Mouse (Mus musculus) forebrain, embryonic 11.5 days (tissue): Measurements from ENCODE around the gene Nop14. TPM values are rescaled to one million over a fixed set of nuclear protein-coding genes. Genes with fewer than 3 reads are reported as not detected.

ENCODE experiments used
- ATAC-seq: fragments of 200-750 bp; cut with Nextera tagmentation; replicated peaks from 2 replicates; pipeline ENCODE4 v1.8.0; 2017; ENCODE audit warnings: moderate TSS enrichment; ENCODE audit not compliant: low FRiP score
- DNase-seq: peaks from one replicate; pipeline ENCODE4 v3.0.0-alpha.2; 2017; ENCODE audit warnings: low spot score
- H3K27ac ChIP-seq: fragments of 300-500 bp; sonication (generic); 2 replicates; pipeline ENCODE4 v1.5.1; 2014; ENCODE audit warnings: low read depth, low read length
- H3K27me3 ChIP-seq: fragments of 300-500 bp; sonication (generic); 2 replicates; pipeline ENCODE4 v1.6.1; 2014; ENCODE audit warnings: mild to moderate bottlenecking, low read length, mixed read lengths; ENCODE audit not compliant: control insufficient read depth, insufficient read depth
- H3K36me3 ChIP-seq: fragments of 300-500 bp; sonication (generic); 2 replicates; pipeline ENCODE4 v1.6.1; 2014; ENCODE audit warnings: mild to moderate bottlenecking, low read length, moderate library complexity, mixed read lengths; ENCODE audit not compliant: control insufficient read depth, insufficient read depth
- H3K4me1 ChIP-seq: fragments of 300-500 bp; sonication (generic); replicated peaks from 2 replicates; pipeline ENCODE4 v1.6.1; 2014; ENCODE audit warnings: low read length, mixed read lengths; ENCODE audit not compliant: control insufficient read depth, insufficient read depth
- H3K4me2 ChIP-seq: fragments of 300-500 bp; sonication (generic); 2 replicates; pipeline ENCODE4 v1.6.1; 2014; ENCODE audit warnings: low read depth, mild to moderate bottlenecking, low read length, moderate library complexity, mixed read lengths; ENCODE audit not compliant: severe bottlenecking
- H3K4me3 ChIP-seq: fragments of 300-500 bp; sonication (generic); 2 replicates; pipeline ENCODE4 v1.5.1; 2014; ENCODE audit warnings: low read depth, low read length
- H3K9ac ChIP-seq: fragments of 300-500 bp; sonication (generic); 2 replicates; pipeline ENCODE4 v1.6.1; 2014; ENCODE audit warnings: low read length
- H3K9me3 ChIP-seq: fragments of 300-500 bp; sonication (generic); 2 replicates; pipeline ENCODE4 v1.6.1; 2016; ENCODE audit warnings: low read length, mixed read lengths; ENCODE audit not compliant: control insufficient read depth
- WGBS: fragments of 180-500 bp; shearing (Covaris S2); extraction: QIAGEN DNeasy Blood & Tissue Kit; methylation state at CpG from one replicate; pipeline ENCODE4 v1.1.7; 2014; 5-methylcytosine and 5-hydroxymethylcytosine counted together
- polyA plus RNA-seq: library from polyadenylated mRNA; unstranded; fragments of >200 nt; fragmentation: Nextera tagmentation; extraction: Ambion mirVana; gene quantifications from 2 replicates; pipeline ENCODE4 v1.2.1, GENCODE M21; 2014

Gene Nop14
- polyA plus RNA-seq, 1 experiment from 2014 or later = 33.1 TPM

DNA sequence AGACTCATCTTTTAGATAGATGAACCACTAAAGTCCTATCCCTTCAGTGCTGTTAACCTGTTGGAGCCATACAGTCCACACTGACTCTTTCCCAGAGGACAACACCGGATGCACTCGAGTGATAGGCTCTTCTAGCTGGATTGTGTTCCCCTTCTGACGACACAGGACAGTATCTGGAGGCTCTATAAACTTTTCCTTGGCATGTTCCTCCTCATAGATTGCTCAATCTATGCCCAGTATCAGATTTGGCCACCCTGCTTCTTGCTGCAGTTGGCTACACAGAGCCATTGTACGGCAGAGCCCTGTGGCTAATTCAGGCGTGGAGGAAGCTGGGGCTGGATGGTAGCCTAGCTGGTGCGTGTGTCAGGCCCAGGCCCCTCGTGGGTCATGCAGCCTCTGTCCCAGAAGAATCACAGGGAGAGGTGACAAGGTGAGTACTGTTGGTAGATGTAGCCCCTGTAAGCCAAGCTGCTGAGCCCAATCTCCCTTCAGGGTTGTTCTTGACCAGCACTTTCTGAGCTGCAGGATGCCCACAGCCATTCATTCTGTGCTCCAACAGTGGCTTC, 22.3 kb downstream of the Nop14 start:
- 83% methylated on average over 7 of the region's 7 CpGs for WGBS

DNA sequence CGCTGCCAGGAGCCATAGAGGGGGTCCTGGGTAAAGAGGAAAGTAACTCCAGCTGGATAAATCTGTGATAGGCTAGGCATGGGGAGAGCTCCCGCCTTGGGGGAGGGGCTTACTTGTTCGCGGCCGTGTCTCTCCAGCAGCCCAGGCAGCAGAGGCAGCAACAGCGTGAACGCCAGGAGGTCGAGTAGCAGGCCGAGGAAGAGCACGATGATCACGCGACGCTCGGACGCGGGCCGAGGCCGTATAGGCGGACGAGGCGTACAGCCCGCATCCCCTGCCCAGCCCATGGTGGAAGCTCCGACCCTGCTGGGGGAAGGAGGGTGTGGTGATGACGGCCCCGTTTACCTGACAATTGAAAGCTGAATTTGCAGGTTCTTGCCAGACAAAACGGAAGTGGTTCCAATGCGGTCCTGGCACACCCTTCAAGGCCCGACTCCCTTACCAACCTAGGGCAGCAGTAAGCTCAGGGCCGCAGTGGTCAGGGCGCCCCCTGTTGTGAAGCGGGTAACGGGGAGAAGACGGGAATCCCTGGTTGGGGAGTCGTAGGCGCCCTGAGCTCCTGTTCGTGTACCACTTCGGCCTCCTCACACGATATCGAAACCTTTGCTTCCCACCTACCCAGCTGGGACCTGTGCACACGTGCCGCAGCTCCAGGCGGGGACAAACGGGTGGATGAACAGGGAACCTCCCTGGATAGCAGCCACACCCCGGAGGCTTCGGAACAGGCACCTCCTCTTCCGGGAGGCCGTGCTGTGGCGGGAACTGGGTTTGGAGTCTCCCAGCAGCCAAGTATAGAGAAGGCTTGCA, 23.3 kb downstream of the Nop14 start, which contains the start of gene Mfsd10:
Gene Mfsd10, minus strand, starts transcription at position 732 of the 807 bp plus-strand sequence.
- 0% methylated on average over 48 of the region's 48 CpGs for WGBS

More for the DNA sequence above, 22.3 kb downstream of the Nop14 start:
- H3K4me1 ChIP-seq = 0 out of 2 replicates have a peak, but pooled peaks cover 2% of the 10 kb centered on the region
- DNase-seq = no peak
- H3K27ac ChIP-seq = no peak overlapping the region
- ATAC-seq = no peak
- H3K36me3 ChIP-seq = no peaks in the 10 kb centered on the region; the same call in 1 of the 2 replicates
- H3K27me3 ChIP-seq = no peaks in the 10 kb centered on the region
- H3K9me3 ChIP-seq = no peaks in the 10 kb centered on the region
- H3K4me2 ChIP-seq = no peak overlapping the region
- H3K4me3 ChIP-seq = no peak overlapping the region
- peak overlapping the region; percentile 20; the same call in 1 of the 2 replicates for H3K9ac ChIP-seq

GRCm38 (mm10) chr5:34635665-34636192, 24.2 kb downstream of the Nop14 start:
- 58% methylated on average over 10 of the region's 10 CpGs for WGBS
- peaks cover 2% of the 10 kb centered on the region; the same call in 1 of the 2 replicates for H3K36me3 ChIP-seq

More for the DNA sequence above, 23.3 kb downstream of the Nop14 start, which contains the start of gene Mfsd10:
- H3K4me2 ChIP-seq = peak within 1 kb of the TSS; percentile 94
- H3K27me3 ChIP-seq = no peaks in the 10 kb centered on the region
- peak; percentile 87 for DNase-seq
- 0 out of 2 replicates have a peak, but pooled peaks cover 2% of the 10 kb centered on the region for H3K4me1 ChIP-seq
- peak within 1 kb of the TSS; percentile 51 for H3K4me3 ChIP-seq
- ATAC-seq = peak; percentile 85
- peak within 1 kb of the TSS; percentile 80 for H3K9ac ChIP-seq
- peak within 1 kb of the TSS; percentile 51 for H3K27ac ChIP-seq
- no peaks in the 10 kb centered on the region; the same call in 1 of the 2 replicates for H3K36me3 ChIP-seq
- H3K9me3 ChIP-seq = no peaks in the 10 kb centered on the region

DNA sequence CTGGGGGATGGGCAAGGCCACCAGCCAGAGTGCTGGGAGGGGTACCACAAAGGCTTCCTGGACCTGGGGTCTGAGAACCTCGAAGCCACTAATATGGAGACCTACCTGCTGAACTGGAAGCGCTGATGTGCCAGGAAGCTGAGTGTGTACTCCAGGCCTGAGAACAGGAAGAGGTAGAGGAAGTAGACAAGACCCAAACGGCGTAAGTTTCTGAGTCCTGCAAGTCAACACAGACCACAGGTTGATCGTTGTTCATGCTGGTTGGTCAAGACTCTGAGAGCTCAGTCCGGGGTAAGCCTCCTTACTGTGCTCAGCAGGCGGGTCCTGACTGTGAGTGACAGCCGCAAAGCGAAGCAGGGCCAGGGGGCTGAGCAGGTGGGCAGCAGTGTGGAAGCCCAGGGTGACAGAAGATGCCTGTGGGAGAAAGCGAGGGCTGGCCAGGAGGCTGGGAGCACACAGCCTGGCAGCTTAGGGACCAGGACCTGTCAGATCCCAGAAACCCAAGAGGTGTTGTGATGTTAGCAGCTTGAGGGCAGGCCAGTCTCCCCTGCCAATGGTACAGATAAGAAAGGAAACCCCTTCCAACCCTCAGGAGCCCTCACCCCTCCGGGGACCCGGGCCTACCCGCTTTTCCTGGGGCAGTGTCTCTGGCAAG, 25.1 kb downstream of the Nop14 start:
- no peak overlapping the region for H3K9ac ChIP-seq
- peaks cover 3% of the 10 kb centered on the region; the same call in 1 of the 2 replicates for H3K36me3 ChIP-seq
- H3K27me3 ChIP-seq = no peaks in the 10 kb centered on the region
- 92% methylated on average over 13 of the region's 13 CpGs for WGBS
- no peak overlapping the region for H3K27ac ChIP-seq
- DNase-seq (no peak), ATAC-seq (no peak)
- no peak overlapping the region for H3K4me3 ChIP-seq
- no peaks in the 10 kb centered on the region for H3K9me3 ChIP-seq
- no peak overlapping the region for H3K4me2 ChIP-seq
- 0 out of 2 replicates have a peak, but pooled peaks cover 2% of the 10 kb centered on the region for H3K4me1 ChIP-seq

More at GRCm38 (mm10) chr5:34635665-34636192, 24.2 kb downstream of the Nop14 start:
- Histone ChIP-seq H3K4me2 (peak overlapping the region; percentile 94), H3K9ac (peak overlapping the region; percentile 80; the same call in 1 of the 2 replicates), H3K9me3 (no peaks in the 10 kb centered on the region), H3K4me1 (0 out of 2 replicates have a peak, but pooled peaks cover 2% of the 10 kb centered on the region), H3K27ac (no peak overlapping the region), H3K27me3 (no peaks in the 10 kb centered on the region), H3K4me3 (peak overlapping the region; percentile 51)
- DNase-seq (no peak), ATAC-seq (no peak)

DNA sequence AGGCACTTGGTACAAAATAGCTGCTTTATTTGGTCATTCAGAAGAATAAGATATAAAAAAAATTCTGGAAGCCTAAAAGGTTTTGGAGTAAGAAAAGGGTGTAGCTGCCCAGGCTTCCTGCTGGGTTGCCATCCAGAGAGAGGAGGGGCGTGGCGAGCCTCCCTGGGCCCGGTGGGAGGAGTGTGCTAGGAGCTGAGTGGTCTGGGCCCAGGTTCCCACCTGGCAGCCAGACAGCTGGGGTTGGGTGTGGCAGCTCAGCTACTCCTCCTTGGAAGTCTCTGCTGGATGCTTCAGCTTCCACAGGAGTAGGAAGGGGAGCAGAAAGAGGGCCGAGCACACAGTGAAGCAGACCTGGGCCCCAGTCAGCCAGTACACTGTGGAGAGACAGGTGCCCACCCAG, 26.3 kb downstream of the Nop14 start:
- H3K36me3 ChIP-seq = peaks cover 6% of the 10 kb centered on the region; the same call in 1 of the 2 replicates
- H3K4me3 ChIP-seq = no peak overlapping the region
- WGBS = 72% methylated on average over 4 of the region's 4 CpGs

GRCm38 (mm10) chr5:34632996-34633395, 27.0 kb downstream of the Nop14 start:
- H3K27me3 ChIP-seq = no peaks in the 10 kb centered on the region
- no peak overlapping the region for H3K9ac ChIP-seq
- H3K27ac ChIP-seq = no peak overlapping the region
- DNase-seq (no peak), ATAC-seq (no peak)
- H3K4me3 ChIP-seq = no peak overlapping the region
- H3K9me3 ChIP-seq = no peaks in the 10 kb centered on the region
- 0 out of 2 replicates have a peak, but pooled peaks cover 2% of the 10 kb centered on the region for H3K4me1 ChIP-seq
- 95% methylated on average over 2 of the region's 2 CpGs for WGBS
- H3K36me3 ChIP-seq = peaks cover 6% of the 10 kb centered on the region; the same call in 1 of the 2 replicates
- no peak overlapping the region for H3K4me2 ChIP-seq

More for the DNA sequence above, 26.3 kb downstream of the Nop14 start:
- Histone ChIP-seq H3K27ac (no peak overlapping the region), H3K4me1 (0 out of 2 replicates have a peak, but pooled peaks cover 2% of the 10 kb centered on the region), H3K27me3 (no peaks in the 10 kb centered on the region), H3K4me2 (no peak overlapping the region), H3K9ac (no peak overlapping the region), H3K9me3 (no peaks in the 10 kb centered on the region)
- DNase-seq = no peak
- ATAC-seq = no peak

DNA sequence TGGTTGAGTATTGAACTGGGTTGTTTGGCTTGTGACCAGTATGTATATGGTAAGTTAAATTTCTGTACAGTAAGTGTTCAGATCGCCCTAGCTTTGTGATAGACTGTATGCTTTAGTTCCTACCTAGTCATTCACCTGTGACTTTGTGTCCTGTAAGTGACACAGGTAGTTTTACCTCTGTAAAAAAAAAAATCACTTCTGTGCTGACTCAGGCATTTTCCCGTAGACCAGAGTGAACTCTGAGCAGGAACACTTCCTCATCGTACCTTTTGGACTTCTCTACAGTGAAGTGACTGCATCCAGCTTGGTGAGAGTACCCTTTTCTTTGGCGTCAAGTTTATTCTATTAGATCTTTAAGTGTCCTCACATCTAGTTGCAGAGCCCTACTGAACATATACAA, 50.0 kb downstream of the Nop14 start:
- no peak overlapping the region for H3K4me2 ChIP-seq
- H3K4me3 ChIP-seq = no peak overlapping the region
- H3K27me3 ChIP-seq = no peaks in the 10 kb centered on the region
- H3K4me1 ChIP-seq = no peaks in the 10 kb centered on the region
- H3K9me3 ChIP-seq = no peaks in the 10 kb centered on the region
- DNase-seq = no peak
- H3K36me3 ChIP-seq = peaks cover 9% of the 10 kb centered on the region
- H3K27ac ChIP-seq = no peak overlapping the region
- 91% methylated on average over 4 of the region's 4 CpGs for WGBS
- H3K9ac ChIP-seq = no peak overlapping the region
- no peak for ATAC-seq

GRCm38 (mm10) chr5:34608226-34608625, 51.7 kb downstream of the Nop14 start:
- no peak for DNase-seq
- Histone ChIP-seq H3K4me1 (no peaks in the 10 kb centered on the region), H3K4me2 (no peak overlapping the region), H3K27ac (no peak overlapping the region), H3K27me3 (no peaks in the 10 kb centered on the region), H3K36me3 (peaks cover 7% of the 10 kb centered on the region), H3K9me3 (no peaks in the 10 kb centered on the region), H3K9ac (no peak overlapping the region), H3K4me3 (no peak overlapping the region)
- 83% methylated on average over 3 of the region's 3 CpGs for WGBS
- ATAC-seq = no peak
